In the genomic region with DNA sequence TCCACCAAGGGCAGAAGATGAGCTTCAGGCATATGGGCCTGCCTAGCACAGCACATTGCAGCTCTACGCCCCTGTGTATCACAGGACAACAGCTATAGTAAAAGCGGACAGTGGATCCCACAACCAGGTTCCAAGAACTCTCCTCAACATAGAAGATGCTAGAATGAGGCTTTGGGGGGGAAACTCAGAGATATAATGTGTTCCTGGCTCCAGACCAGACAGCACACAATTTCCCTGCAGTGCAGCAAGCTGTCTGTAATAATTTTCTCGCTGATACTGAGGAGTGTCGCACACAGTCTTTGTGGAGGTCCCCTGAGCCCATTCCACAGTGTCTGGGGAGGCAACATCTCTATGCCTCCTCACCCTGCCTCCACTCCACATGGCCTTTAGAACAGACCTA, we compare ENCODE assay signal across 26 mouse cellular contexts.
A peak's percentile ranks its signal among the peaks of the same experiment; 100 is the strongest.
DNase-seq lines count a peak whose midpoint lies in the region; ATAC-seq and TF ChIP-seq lines count a peak whose summit lies in the region.
"Had no signal": no experiment of that assay in that cellular context is flagged by ENCODE, and none has a peak within 500 bp of the region (broad histone marks: within the 10 kb centered on the region; RNA-seq: fewer than 3 reads in every experiment).

No protein-coding gene starts in this region.

- H3K4me2 ChIP-seq in heart, postnatal 0 days (ENCODE audit: low read depth, low read length): no peak overlapping the region
- H3K4me2 ChIP-seq in heart, embryonic 12.5 days: no peak overlapping the region
- H3K4me2 ChIP-seq: embryonic facial prominence, embryonic 15.5 days; forebrain, embryonic 12.5 days; heart, embryonic 15.5 days; liver, embryonic 12.5 days; midbrain, embryonic 13.5 days; neural tube, embryonic 13.5 days had no signal

- H3K9me3 ChIP-seq in heart, postnatal 0 days (replicated peaks; ENCODE audit: control insufficient read depth, low read length): no peaks in the 10 kb centered on the region
- no peaks in the 10 kb centered on the region for H3K9me3 ChIP-seq in heart, embryonic 12.5 days (replicated peaks)
- H3K9me3 ChIP-seq: embryonic facial prominence, embryonic 10.5 days; embryonic facial prominence, embryonic 15.5 days; forebrain, embryonic 12.5 days; heart, embryonic 15.5 days; liver, embryonic 12.5 days; midbrain, embryonic 13.5 days; neural tube, embryonic 13.5 days had no signal

- H3K9ac ChIP-seq in heart, postnatal 0 days (replicated peaks; ENCODE audit: low read depth, low read length): no peak overlapping the region
- H3K9ac ChIP-seq in heart, embryonic 12.5 days: no peak overlapping the region
- H3K9ac ChIP-seq: embryonic facial prominence, embryonic 15.5 days; forebrain, embryonic 12.5 days; forebrain, postnatal 0 days; heart, embryonic 15.5 days; liver, embryonic 12.5 days; liver, postnatal 0 days; midbrain, embryonic 13.5 days; neural tube, embryonic 13.5 days had no signal

- WGBS in heart, postnatal 0 days: 75% methylated on average over 4 of the region's 4 CpGs
- WGBS in heart, embryonic 12.5 days: 91% methylated on average over 4 of the region's 4 CpGs

- TF ChIP-seq EP300 in heart, postnatal 0 days (IDR thresholded peaks at IDR 0.05; ENCODE audit: low read depth): no peak

- no peak overlapping the region for H3K4me3 ChIP-seq in heart, postnatal 0 days (ENCODE audit: low read depth, low read length)
- no peak overlapping the region for H3K4me3 ChIP-seq in heart, embryonic 12.5 days
- H3K4me3 ChIP-seq in layer of hippocampus, adult 2 months: no peak overlapping the region
- H3K4me3 ChIP-seq: embryonic facial prominence, embryonic 10.5 days; embryonic facial prominence, embryonic 15.5 days; forebrain, embryonic 12.5 days; heart, embryonic 15.5 days; liver, embryonic 12.5 days; midbrain, embryonic 13.5 days; neural tube, embryonic 13.5 days had no signal

- TF ChIP-seq CTCF in heart, postnatal 0 days (IDR thresholded peaks at IDR 0.05; ENCODE audit: low read depth): no peak
- no peak for TF ChIP-seq CTCF in layer of hippocampus, adult 2 months (conservative IDR thresholded peaks at IDR 0.05)

- DNase-seq in heart, postnatal 0 days (ENCODE audit: low spot score): no peak
- no peak for DNase-seq in layer of hippocampus, adult 2 months (ENCODE audit: low spot score in 2 of 2)
- no peak for DNase-seq in layer of hippocampus, adult 8-10 months (ENCODE audit: low spot score in 2 of 2)
- DNase-seq in cerebellum, postnatal 10 days: peak; percentile 57 to 58
- no peak for DNase-seq in right cerebral cortex, postnatal 10 days (ENCODE audit: low spot score in 2 of 2)
- DNase-seq: adrenal gland, postnatal 25 days; B cell, adult 2 months; forebrain, postnatal 0 days; gastrocnemius, postnatal 10 days; heart, postnatal 36 days; kidney, adult 11 months; kidney, postnatal 14 days; left cerebral cortex, postnatal 4 days; liver, postnatal 0 days; lung, postnatal 10 days; thymus, postnatal 4 days had no signal

- peaks cover 13% of the 10 kb centered on the region; the same call in 1 of the 2 replicates for H3K4me1 ChIP-seq in heart, postnatal 0 days (ENCODE audit: control insufficient read depth, insufficient read depth)
- H3K4me1 ChIP-seq in heart, embryonic 12.5 days (replicated peaks): peaks cover 32% of the 10 kb centered on the region
- H3K4me1 ChIP-seq: liver, embryonic 12.5 days had no signal

- no peaks in the 10 kb centered on the region for H3K36me3 ChIP-seq in heart, postnatal 0 days (replicated peaks; ENCODE audit: control insufficient read depth, insufficient read depth, low read length)
- no peaks in the 10 kb centered on the region for H3K36me3 ChIP-seq in heart, embryonic 12.5 days
- H3K36me3 ChIP-seq: embryonic facial prominence, embryonic 10.5 days; embryonic facial prominence, embryonic 15.5 days; forebrain, embryonic 12.5 days; heart, embryonic 15.5 days; midbrain, embryonic 13.5 days; neural tube, embryonic 13.5 days had no signal

- no peaks in the 10 kb centered on the region for H3K27me3 ChIP-seq in heart, postnatal 0 days (ENCODE audit: control insufficient read depth, insufficient read depth, low read length)
- H3K27me3 ChIP-seq in heart, embryonic 12.5 days (replicated peaks): no peaks in the 10 kb centered on the region
- H3K27me3 ChIP-seq: forebrain, embryonic 12.5 days; heart, embryonic 15.5 days; liver, embryonic 12.5 days; midbrain, embryonic 13.5 days; neural tube, embryonic 13.5 days had no signal

- peak overlapping the region; percentile 55; the same call in 1 of the 2 replicates for H3K27ac ChIP-seq in heart, postnatal 0 days (ENCODE audit: low read depth)
- H3K27ac ChIP-seq in heart, embryonic 12.5 days (ENCODE audit: poor library complexity, severe bottlenecking): no peak overlapping the region
- peak overlapping the region; percentile 94 for H3K27ac ChIP-seq in layer of hippocampus, adult 2 months
- H3K27ac ChIP-seq: embryonic facial prominence, embryonic 10.5 days; embryonic facial prominence, embryonic 15.5 days; forebrain, embryonic 12.5 days; liver, embryonic 12.5 days; macrophage; midbrain, embryonic 13.5 days had no signal

- no peak for ATAC-seq in heart, postnatal 0 days (ENCODE audit: insufficient read depth, low read depth)
- no peak for ATAC-seq in heart, embryonic 12.5 days (ENCODE audit: insufficient number of reproducible peaks, low FRiP score)
- ATAC-seq: forebrain, postnatal 0 days; inflammation-experienced regulatory T-cells, adult 6 months; liver, embryonic 12.5 days; liver, postnatal 0 days; midbrain, embryonic 13.5 days had no signal

Comparison
In these comparisons a context has a peak if more than half of its experiments do, and no peak if none do; other contexts are left out.
1. DNase-seq: peak in cerebellum, postnatal 10 days (2 of 2); none in heart, postnatal 0 days (single experiment), layer of hippocampus, adult 2 months (0 of 2), layer of hippocampus, adult 8-10 months (0 of 2) and right cerebral cortex, postnatal 10 days (0 of 2).